8 mouse cellular contexts compared by ENCODE assay signal in the genomic region with DNA sequence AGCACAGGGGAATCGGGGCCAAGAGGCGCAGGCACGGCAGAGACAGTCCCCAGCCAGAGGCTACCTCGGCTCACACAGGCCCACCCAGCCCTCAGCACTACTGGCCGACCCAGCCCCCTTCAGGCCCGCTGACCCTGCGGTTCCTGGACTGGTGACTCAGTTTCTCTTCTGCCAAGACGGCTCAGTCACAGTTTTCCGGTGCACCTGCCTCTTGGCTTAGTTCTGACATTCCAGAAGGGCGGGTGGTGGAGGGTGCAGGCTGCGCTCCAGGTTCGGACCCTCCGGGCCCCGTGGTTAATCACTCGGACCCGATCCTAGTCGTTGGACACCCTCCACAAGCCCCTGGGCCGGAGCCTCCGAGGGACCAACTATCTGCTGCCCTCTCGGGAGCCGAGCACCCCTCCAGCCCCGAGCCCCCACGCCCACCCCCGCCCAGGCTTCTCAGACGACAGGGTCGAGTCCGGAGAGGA. TPM values are rescaled to one million over a fixed set of nuclear protein-coding genes. Genes with fewer than 3 reads are reported as not detected.
DNase-seq lines count a peak whose midpoint lies in the region; ATAC-seq and TF ChIP-seq lines count a peak whose summit lies in the region.

No protein-coding gene starts in this region.

- H3K9ac ChIP-seq in forebrain, embryonic 12.5 days = peak overlapping the region; percentile 97
- H3K9ac ChIP-seq in kidney, postnatal 0 days (ENCODE audit: low read depth, low read length) = peak overlapping the region; percentile 83
- H3K9ac ChIP-seq in neural tube, embryonic 12.5 days = peak overlapping the region; percentile 94

- 2% methylated on average over 27 of the region's 27 CpGs for WGBS in forebrain, embryonic 12.5 days
- WGBS in kidney, postnatal 0 days = 0% methylated on average over 23 of the region's 27 CpGs
- WGBS in neural tube, embryonic 12.5 days = 2% methylated on average over 27 of the region's 27 CpGs

- TF ChIP-seq CTCF in left cerebral cortex, adult 2 months (IDR thresholded peaks at IDR 0.05) = no peak
- no peak for TF ChIP-seq CTCF in kidney, postnatal 0 days (IDR thresholded peaks at IDR 0.05; ENCODE audit: low read depth)

- peak overlapping the region; percentile 99 for H3K27ac ChIP-seq in left cerebral cortex, adult 2 months
- H3K27ac ChIP-seq in forebrain, embryonic 12.5 days = peak overlapping the region; percentile 95
- H3K27ac ChIP-seq in kidney, postnatal 0 days = peak overlapping the region; percentile 95
- H3K27ac ChIP-seq in neural tube, embryonic 12.5 days = no peak overlapping the region

- peaks cover 33% of the 10 kb centered on the region for H3K36me3 ChIP-seq in forebrain, embryonic 12.5 days (replicated peaks)
- peaks cover 29% of the 10 kb centered on the region for H3K36me3 ChIP-seq in kidney, postnatal 0 days (ENCODE audit: insufficient read depth, low read length)
- peaks cover 33% of the 10 kb centered on the region for H3K36me3 ChIP-seq in neural tube, embryonic 12.5 days

- peak overlapping the region; percentile 75 for H3K4me3 ChIP-seq in left cerebral cortex, adult 2 months
- H3K4me3 ChIP-seq in forebrain, embryonic 12.5 days (replicated peaks) = peak overlapping the region; percentile 92
- peak overlapping the region; percentile 74 for H3K4me3 ChIP-seq in kidney, postnatal 0 days (replicated peaks; ENCODE audit: low read depth, low read length)
- H3K4me3 ChIP-seq in neural tube, embryonic 12.5 days = peak overlapping the region; percentile 95

- peaks cover 24% of the 10 kb centered on the region for H3K4me1 ChIP-seq in forebrain, embryonic 12.5 days
- peaks cover 17% of the 10 kb centered on the region; the same call in 1 of the 2 replicates for H3K4me1 ChIP-seq in kidney, postnatal 0 days (replicated peaks; ENCODE audit: insufficient read depth, low read length)
- H3K4me1 ChIP-seq in neural tube, embryonic 12.5 days = peaks cover 16% of the 10 kb centered on the region

- H3K9me3 ChIP-seq in forebrain, embryonic 12.5 days = no peaks in the 10 kb centered on the region
- H3K9me3 ChIP-seq in kidney, postnatal 0 days (replicated peaks; ENCODE audit: low read length) = no peaks in the 10 kb centered on the region
- no peaks in the 10 kb centered on the region for H3K9me3 ChIP-seq in neural tube, embryonic 12.5 days

- ATAC-seq in forebrain, embryonic 12.5 days (ENCODE audit: low FRiP score) = peak; percentile 76
- no peak for ATAC-seq in kidney, postnatal 0 days (replicated peaks; ENCODE audit: low FRiP score, low read depth)
- ATAC-seq in neural tube, embryonic 12.5 days (ENCODE audit: low FRiP score, low read depth) = peak; percentile 57

- no peaks in the 10 kb centered on the region for H3K27me3 ChIP-seq in forebrain, embryonic 12.5 days
- no peaks in the 10 kb centered on the region for H3K27me3 ChIP-seq in kidney, postnatal 0 days (ENCODE audit: insufficient read depth, low read length)
- H3K27me3 ChIP-seq in neural tube, embryonic 12.5 days (replicated peaks) = no peaks in the 10 kb centered on the region

- peak overlapping the region; percentile 82 for H3K4me2 ChIP-seq in forebrain, embryonic 12.5 days
- peak overlapping the region; percentile 92 for H3K4me2 ChIP-seq in kidney, postnatal 0 days (ENCODE audit: low read length)
- peak overlapping the region; percentile 98 for H3K4me2 ChIP-seq in neural tube, embryonic 12.5 days (replicated peaks)

- intact Hi-C loops in left cerebral cortex, adult 2 months (cut with DNase I) = loop anchor here (5.0 kb wide), 1 partner anchor 77 kb away; a partner anchor contains a TSS
- intact Hi-C loops in left cerebral cortex, postnatal 10 days (cut with DNase I) = no loop called here

- DNase-seq in left cerebral cortex, adult 2 months (ENCODE audit: extremely low spot score in 1 of 2, low spot score in 2 of 2) = peak in 1 of 2 experiments; percentile 31
- DNase-seq in left cerebral cortex, postnatal 10 days (ENCODE audit: extremely low spot score in 1 of 2, low spot score in 2 of 2) = no peak
- peak; percentile 51 for DNase-seq in NIH3T3 (ENCODE audit: low read depth)
- DNase-seq in kidney, postnatal 0 days (ENCODE audit: low spot score) = no peak
- no peak for DNase-seq in layer of hippocampus, postnatal 25 days (ENCODE audit: extremely low spot score in 1 of 2, low spot score in 1 of 2)
- no peak for DNase-seq in spleen, postnatal 36 days (ENCODE audit: low spot score in 2 of 2)

RNA-seq across cellular contexts. Expression of a gene that starts 0.7 kb away (rescaled TPM):
- total RNA-seq in left cerebral cortex, adult 2 months (2021) = 10 to 100 TPM; 76.5 to 78.3 TPM
- total RNA-seq in left cerebral cortex, postnatal 10 days (2021) = 10 to 100 TPM; 68.3 to 68.6 TPM
- 57.7 and 60.2 TPM in 2 replicates for polyA plus RNA-seq in forebrain, embryonic 12.5 days (2016; fragmentation: Nextera tagmentation; extraction: Ambion mirVana)
- 44.1 and 44.8 TPM in 2 replicates for polyA plus RNA-seq in kidney, postnatal 0 days (2015; fragmentation: Nextera tagmentation; extraction: Ambion mirVana)
- 60.5 and 62.9 TPM in 2 replicates for polyA plus RNA-seq in neural tube, embryonic 12.5 days (2016; fragmentation: Nextera tagmentation; extraction: Ambion mirVana)
- total RNA-seq in layer of hippocampus, postnatal 25 days (2021) = 10 to 100 TPM; 70.8 to 73.1 TPM

RNA-seq across cellular contexts. Expression of a gene that starts 11.6 kb away (rescaled TPM):
- under 1 TPM; 0.14 to 0.35 TPM for total RNA-seq in left cerebral cortex, adult 2 months (2021)
- under 1 TPM in 1 of 2 experiments, not detected in 1; 0.20 TPM for total RNA-seq in left cerebral cortex, postnatal 10 days (2021)
- 0.23 and 0.43 TPM in 2 replicates for polyA plus RNA-seq in forebrain, embryonic 12.5 days (2016; fragmentation: Nextera tagmentation; extraction: Ambion mirVana)
- polyA plus RNA-seq in kidney, postnatal 0 days (2015; fragmentation: Nextera tagmentation; extraction: Ambion mirVana) = 0.45 and 0.71 TPM in 2 replicates
- polyA plus RNA-seq in neural tube, embryonic 12.5 days (2016; fragmentation: Nextera tagmentation; extraction: Ambion mirVana) = 10.2 and 16.5 TPM in 2 replicates
- 1 to 10 TPM in 1 of 2 experiments, under 1 TPM in 1; 0.76 to 1.0 TPM for total RNA-seq in layer of hippocampus, postnatal 25 days (2021)

RNA-seq across cellular contexts. Expression of a gene that starts 12.6 kb away (rescaled TPM):
- 10 to 100 TPM; 78.0 to 93.5 TPM for total RNA-seq in left cerebral cortex, adult 2 months (2021)
- 100 to 1,000 TPM in 1 of 2 experiments, 10 to 100 TPM in 1; 81.6 to 103 TPM for total RNA-seq in left cerebral cortex, postnatal 10 days (2021)
- polyA plus RNA-seq in forebrain, embryonic 12.5 days (2016; fragmentation: Nextera tagmentation; extraction: Ambion mirVana) = 113 and 119 TPM in 2 replicates
- polyA plus RNA-seq in kidney, postnatal 0 days (2015; fragmentation: Nextera tagmentation; extraction: Ambion mirVana) = 117 and 134 TPM in 2 replicates
- 121 and 136 TPM in 2 replicates for polyA plus RNA-seq in neural tube, embryonic 12.5 days (2016; fragmentation: Nextera tagmentation; extraction: Ambion mirVana)
- total RNA-seq in layer of hippocampus, postnatal 25 days (2021) = 10 to 100 TPM; 77.2 to 78.8 TPM

RNA-seq across cellular contexts. Expression of a gene that starts 28.7 kb away (rescaled TPM):
- total RNA-seq in left cerebral cortex, adult 2 months (2021) = 100 to 1,000 TPM; 131 to 139 TPM
- total RNA-seq in left cerebral cortex, postnatal 10 days (2021) = 100 to 1,000 TPM; 123 to 125 TPM
- polyA plus RNA-seq in forebrain, embryonic 12.5 days (2016; fragmentation: Nextera tagmentation; extraction: Ambion mirVana) = 76.6 and 92.6 TPM in 2 replicates
- polyA plus RNA-seq in kidney, postnatal 0 days (2015; fragmentation: Nextera tagmentation; extraction: Ambion mirVana) = 30.2 and 30.3 TPM in 2 replicates
- 74.7 and 81.0 TPM in 2 replicates for polyA plus RNA-seq in neural tube, embryonic 12.5 days (2016; fragmentation: Nextera tagmentation; extraction: Ambion mirVana)
- total RNA-seq in layer of hippocampus, postnatal 25 days (2021) = 100 to 1,000 TPM; 101 to 134 TPM

RNA-seq across cellular contexts. Expression of a gene that starts 46.0 kb away (rescaled TPM):
- 10 to 100 TPM; 14.7 to 14.8 TPM for total RNA-seq in left cerebral cortex, adult 2 months (2021)
- 1 to 10 TPM; 8.7 to 8.8 TPM for total RNA-seq in left cerebral cortex, postnatal 10 days (2021)
- polyA plus RNA-seq in forebrain, embryonic 12.5 days (2016; fragmentation: Nextera tagmentation; extraction: Ambion mirVana) = 20.2 and 20.6 TPM in 2 replicates
- polyA plus RNA-seq in kidney, postnatal 0 days (2015; fragmentation: Nextera tagmentation; extraction: Ambion mirVana) = 29.7 and 31.7 TPM in 2 replicates
- polyA plus RNA-seq in neural tube, embryonic 12.5 days (2016; fragmentation: Nextera tagmentation; extraction: Ambion mirVana) = 26.8 TPM in 2 replicates
- total RNA-seq in layer of hippocampus, postnatal 25 days (2021) = 10 to 100 TPM in 1 of 2 experiments, 1 to 10 TPM in 1; 9.8 to 13.5 TPM
